Mouse (Mus musculus): ENCODE data around the gene Pla2g4d. TPM values are rescaled to one million over a fixed set of nuclear protein-coding genes. Genes with fewer than 3 reads are reported as not detected.

Pla2g4d gene
- not detected in 2 replicates for polyA plus RNA-seq (2011; ENCODE audit: insufficient read depth, insufficient read length, low read depth, missing spikeins)

DNA sequence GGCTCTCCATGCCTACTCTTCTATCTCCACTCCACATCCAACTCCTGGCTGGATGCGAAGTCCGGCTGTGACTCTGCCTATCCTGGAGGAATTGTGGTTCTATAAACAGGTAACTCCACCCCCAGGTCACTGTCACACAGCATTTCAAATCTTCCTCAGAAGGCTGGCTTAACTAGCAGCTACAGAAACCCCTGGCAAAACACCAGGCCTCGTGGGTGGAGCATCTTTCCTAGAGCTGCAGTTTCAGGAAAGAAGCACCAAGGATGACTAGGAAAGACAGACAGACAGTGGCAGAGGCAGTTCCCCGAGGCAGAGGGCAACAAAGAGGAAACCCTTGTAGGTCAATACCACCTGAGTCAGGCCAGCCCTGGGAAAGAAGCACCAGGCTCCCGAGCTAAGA is at the start of gene Pla2g4d:
Gene Pla2g4d, minus strand, starts transcription at position 203 of the 400 bp plus-strand sequence.
- Histone ChIP-seq H3K4me3 (ENCODE audit: low read depth, low read length) (no peak within 1 kb of the TSS), H3K27ac (ENCODE audit: insufficient read depth, low read length) (no peak within 1 kb of the TSS), H3K9ac (ENCODE audit: low read depth, poor library complexity, severe bottlenecking) (no peak within 1 kb of the TSS), H3K27me3 (ENCODE audit: control insufficient read depth, insufficient read depth, low read length, poor library complexity, severe bottlenecking) (no peaks in the 10 kb centered on the region), H3K36me3 (ENCODE audit: control insufficient read depth, insufficient read depth, low read length, poor library complexity, severe bottlenecking) (no peaks in the 10 kb centered on the region), H3K9me3 (replicated peaks; ENCODE audit: control insufficient read depth, insufficient read depth, low read length, poor library complexity, severe bottlenecking) (no peaks in the 10 kb centered on the region), H3K4me1 (ENCODE audit: control insufficient read depth, insufficient read depth, low read length) (no peaks in the 10 kb centered on the region)
- TF ChIP-seq POLR2A (IDR thresholded peaks at IDR 0.05; ENCODE audit: insufficient read depth, low read length) (no peak), EP300 (IDR thresholded peaks at IDR 0.05; ENCODE audit: insufficient read depth, low read depth, low read length) (no peak), CTCF (IDR thresholded peaks at IDR 0.05; ENCODE audit: low read depth, low read length) (no peak)

DNA sequence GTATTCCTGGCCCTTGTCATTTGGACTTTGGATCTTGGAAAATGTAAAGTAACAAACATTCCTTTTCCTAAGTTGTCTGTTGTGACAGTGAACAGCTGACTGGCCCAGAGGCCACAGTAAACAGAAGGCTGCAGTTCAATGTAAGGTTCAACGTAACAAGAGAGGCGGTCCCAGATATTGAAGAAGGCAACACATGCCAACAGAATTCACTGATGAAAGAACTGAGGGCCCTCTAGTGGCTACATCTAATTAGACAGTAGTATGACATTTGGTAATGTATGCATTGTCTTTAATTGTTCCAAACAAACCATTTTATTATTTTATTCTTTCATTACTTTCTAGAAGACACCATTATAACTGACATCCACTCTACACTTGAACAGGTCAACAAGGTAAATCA is 48.9 kb upstream of the Pla2g4d start:
- H3K4me3 ChIP-seq (ENCODE audit: low read depth, low read length): no peak overlapping the region
- no peaks in the 10 kb centered on the region; the same call in none of the 2 replicates for H3K36me3 ChIP-seq (ENCODE audit: control insufficient read depth, insufficient read depth, low read length, poor library complexity, severe bottlenecking)
- H3K4me1 ChIP-seq (ENCODE audit: control insufficient read depth, insufficient read depth, low read length): no peaks in the 10 kb centered on the region
- no peak overlapping the region for H3K9ac ChIP-seq (ENCODE audit: low read depth, poor library complexity, severe bottlenecking)
- TF ChIP-seq CTCF (IDR thresholded peaks at IDR 0.05; ENCODE audit: low read depth, low read length) (no peak), POLR2A (IDR thresholded peaks at IDR 0.05; ENCODE audit: insufficient read depth, low read length) (no peak), EP300 (IDR thresholded peaks at IDR 0.05; ENCODE audit: insufficient read depth, low read depth, low read length) (no peak)
- H3K27me3 ChIP-seq (ENCODE audit: control insufficient read depth, insufficient read depth, low read length, poor library complexity, severe bottlenecking): no peaks in the 10 kb centered on the region
- H3K9me3 ChIP-seq (replicated peaks; ENCODE audit: control insufficient read depth, insufficient read depth, low read length, poor library complexity, severe bottlenecking): no peaks in the 10 kb centered on the region
- H3K27ac ChIP-seq (ENCODE audit: insufficient read depth, low read length): no peak overlapping the region

DNA sequence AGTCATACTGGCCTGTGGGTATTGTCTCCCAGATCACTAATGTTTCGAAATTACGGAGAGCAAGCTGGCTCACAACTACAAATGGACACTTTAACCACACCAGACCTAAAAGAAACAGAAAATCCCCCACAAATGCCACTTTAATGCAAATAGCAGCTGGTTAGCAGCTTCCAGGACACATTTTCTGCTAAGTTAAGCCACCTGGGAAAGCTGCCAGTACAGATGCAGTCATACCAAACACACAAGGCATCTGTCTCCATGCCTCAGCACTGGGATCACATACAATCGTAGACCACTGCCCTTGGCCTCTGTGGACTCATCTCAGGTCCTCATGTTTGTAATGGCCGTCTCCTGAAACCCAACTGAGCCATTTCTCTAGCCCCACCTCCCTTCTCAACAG is 42.6 kb upstream of the Pla2g4d start:
- no peaks in the 10 kb centered on the region for H3K9me3 ChIP-seq (replicated peaks; ENCODE audit: control insufficient read depth, insufficient read depth, low read length, poor library complexity, severe bottlenecking)
- no peak for TF ChIP-seq POLR2A (IDR thresholded peaks at IDR 0.05; ENCODE audit: insufficient read depth, low read length)
- TF ChIP-seq CTCF (IDR thresholded peaks at IDR 0.05; ENCODE audit: low read depth, low read length): no peak
- no peak for TF ChIP-seq EP300 (IDR thresholded peaks at IDR 0.05; ENCODE audit: insufficient read depth, low read depth, low read length)
- H3K27ac ChIP-seq (ENCODE audit: insufficient read depth, low read length): no peak overlapping the region
- H3K4me3 ChIP-seq (ENCODE audit: low read depth, low read length): no peak overlapping the region
- no peaks in the 10 kb centered on the region for H3K4me1 ChIP-seq (ENCODE audit: control insufficient read depth, insufficient read depth, low read length)
- H3K27me3 ChIP-seq (ENCODE audit: control insufficient read depth, insufficient read depth, low read length, poor library complexity, severe bottlenecking): no peaks in the 10 kb centered on the region
- no peak overlapping the region for H3K9ac ChIP-seq (ENCODE audit: low read depth, poor library complexity, severe bottlenecking)
- H3K36me3 ChIP-seq (ENCODE audit: control insufficient read depth, insufficient read depth, low read length, poor library complexity, severe bottlenecking): peaks cover 4% of the 10 kb centered on the region; the same call in 1 of the 2 replicates

DNA sequence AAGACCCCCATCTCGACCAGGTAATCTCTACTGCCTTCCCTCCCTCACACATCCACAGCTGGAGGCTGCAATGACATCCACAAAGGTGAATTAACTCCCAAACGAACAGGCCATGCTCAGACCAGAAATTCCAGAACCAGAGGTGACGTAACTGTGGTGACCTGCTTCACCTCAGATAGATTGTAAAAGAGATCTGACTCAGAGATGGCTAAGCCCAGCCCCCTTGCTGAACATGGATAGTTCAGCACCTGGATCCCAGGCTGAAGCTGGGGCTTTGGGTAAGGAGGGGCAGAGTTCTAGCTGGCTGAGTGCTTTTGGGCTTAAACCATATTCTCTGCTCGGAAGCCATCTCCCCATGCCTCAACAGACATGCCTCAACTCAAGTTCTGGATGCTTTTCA is 26.1 kb upstream of the Pla2g4d start:
- Histone ChIP-seq H3K27me3 (ENCODE audit: control insufficient read depth, insufficient read depth, low read length, poor library complexity, severe bottlenecking) (no peaks in the 10 kb centered on the region), H3K9ac (ENCODE audit: low read depth, poor library complexity, severe bottlenecking) (no peak overlapping the region), H3K27ac (ENCODE audit: insufficient read depth, low read length) (no peak overlapping the region), H3K36me3 (ENCODE audit: control insufficient read depth, insufficient read depth, low read length, poor library complexity, severe bottlenecking) (0 out of 2 replicates have a peak, but pooled peaks cover 4% of the 10 kb centered on the region), H3K9me3 (replicated peaks; ENCODE audit: control insufficient read depth, insufficient read depth, low read length, poor library complexity, severe bottlenecking) (no peaks in the 10 kb centered on the region), H3K4me3 (ENCODE audit: low read depth, low read length) (no peak overlapping the region), H3K4me1 (ENCODE audit: control insufficient read depth, insufficient read depth, low read length) (no peaks in the 10 kb centered on the region)
- TF ChIP-seq POLR2A (IDR thresholded peaks at IDR 0.05; ENCODE audit: insufficient read depth, low read length) (no peak), EP300 (IDR thresholded peaks at IDR 0.05; ENCODE audit: insufficient read depth, low read depth, low read length) (no peak), CTCF (IDR thresholded peaks at IDR 0.05; ENCODE audit: low read depth, low read length) (no peak)

DNA sequence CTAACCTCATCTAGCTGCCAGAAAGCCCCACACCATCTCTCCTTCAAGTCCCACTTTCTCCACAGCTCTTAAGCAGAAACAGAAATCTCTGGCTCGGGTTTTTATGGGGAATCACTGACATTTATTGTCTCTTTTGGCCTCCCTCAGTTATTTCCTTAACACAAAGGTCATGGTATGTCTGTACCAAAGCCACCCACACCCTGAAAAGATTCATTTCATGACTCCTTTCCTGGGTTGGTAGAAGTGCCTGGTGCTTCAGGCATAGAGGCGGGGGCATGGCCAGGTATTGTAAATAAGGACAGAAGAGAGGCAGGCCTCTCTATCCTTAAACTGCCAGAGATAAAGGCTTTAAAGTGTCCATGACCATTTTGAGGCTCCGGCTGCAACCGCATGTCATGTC is 25.5 kb upstream of the Pla2g4d start:
- Histone ChIP-seq H3K9ac (ENCODE audit: low read depth, poor library complexity, severe bottlenecking) (no peak overlapping the region), H3K4me1 (ENCODE audit: control insufficient read depth, insufficient read depth, low read length) (no peaks in the 10 kb centered on the region), H3K9me3 (replicated peaks; ENCODE audit: control insufficient read depth, insufficient read depth, low read length, poor library complexity, severe bottlenecking) (no peaks in the 10 kb centered on the region), H3K4me3 (ENCODE audit: low read depth, low read length) (no peak overlapping the region), H3K27me3 (ENCODE audit: control insufficient read depth, insufficient read depth, low read length, poor library complexity, severe bottlenecking) (no peaks in the 10 kb centered on the region), H3K27ac (ENCODE audit: insufficient read depth, low read length) (no peak overlapping the region), H3K36me3 (ENCODE audit: control insufficient read depth, insufficient read depth, low read length, poor library complexity, severe bottlenecking) (0 out of 2 replicates have a peak, but pooled peaks cover 4% of the 10 kb centered on the region)
- TF ChIP-seq CTCF (IDR thresholded peaks at IDR 0.05; ENCODE audit: low read depth, low read length) (no peak), EP300 (IDR thresholded peaks at IDR 0.05; ENCODE audit: insufficient read depth, low read depth, low read length) (no peak), POLR2A (IDR thresholded peaks at IDR 0.05; ENCODE audit: insufficient read depth, low read length) (no peak)

DNA sequence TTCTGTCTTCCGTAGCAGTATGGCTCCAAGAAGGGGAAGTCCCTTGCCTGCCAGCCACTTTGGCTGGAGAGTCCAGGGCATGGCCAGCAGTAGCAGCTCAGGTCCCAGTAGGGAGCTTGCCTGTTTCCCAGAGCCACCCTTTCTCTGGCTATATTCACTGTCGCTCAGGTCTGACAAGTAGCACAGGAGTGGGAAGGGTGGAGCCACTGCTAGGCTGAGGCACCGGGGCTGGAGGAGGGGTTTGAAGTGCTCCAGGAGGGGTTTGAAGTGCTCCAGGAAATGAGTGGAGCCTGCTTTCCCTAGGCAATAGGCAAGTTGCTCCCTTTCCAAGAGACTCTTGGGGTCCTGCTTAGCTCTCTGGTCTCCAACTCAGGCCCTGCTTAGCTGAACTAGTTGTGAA is 25.0 kb upstream of the Pla2g4d start, which contains the start of gene Pla2g4f:
Gene Pla2g4f, minus strand, starts transcription at position 190 of the 400 bp plus-strand sequence.
- Histone ChIP-seq H3K4me1 (ENCODE audit: control insufficient read depth, insufficient read depth, low read length) (no peaks in the 10 kb centered on the region), H3K9ac (ENCODE audit: low read depth, poor library complexity, severe bottlenecking) (no peak within 1 kb of the TSS), H3K27me3 (ENCODE audit: control insufficient read depth, insufficient read depth, low read length, poor library complexity, severe bottlenecking) (no peaks in the 10 kb centered on the region), H3K9me3 (replicated peaks; ENCODE audit: control insufficient read depth, insufficient read depth, low read length, poor library complexity, severe bottlenecking) (no peaks in the 10 kb centered on the region), H3K36me3 (ENCODE audit: control insufficient read depth, insufficient read depth, low read length, poor library complexity, severe bottlenecking) (0 out of 2 replicates have a peak, but pooled peaks cover 4% of the 10 kb centered on the region), H3K27ac (ENCODE audit: insufficient read depth, low read length) (no peak within 1 kb of the TSS), H3K4me3 (ENCODE audit: low read depth, low read length) (no peak within 1 kb of the TSS)
- TF ChIP-seq EP300 (IDR thresholded peaks at IDR 0.05; ENCODE audit: insufficient read depth, low read depth, low read length) (no peak), CTCF (IDR thresholded peaks at IDR 0.05; ENCODE audit: low read depth, low read length) (no peak), POLR2A (IDR thresholded peaks at IDR 0.05; ENCODE audit: insufficient read depth, low read length) (no peak)

Data from ES-Bruce4 (cell line).